Mouse (Mus musculus) megakaryocyte, embryonic 14.5 days (primary cell): ENCODE data around the gene Ece2. TPM values are rescaled to one million over a fixed set of nuclear protein-coding genes. Genes with fewer than 3 reads are reported as not detected.

Experiments used
- H3K27me3 ChIP-seq: replicated peaks from 2 replicates; pipeline ENCODE3; 2012; ENCODE audit warnings: inconsistent platforms
- H3K36me3 ChIP-seq: replicated peaks from 2 replicates; pipeline ENCODE3; 2012; ENCODE audit warnings: low read length, inconsistent platforms, mixed read lengths
- H3K4me1 ChIP-seq: 2 replicates; pipeline ENCODE4 v1.6.1; 2012; ENCODE audit warnings: inconsistent platforms
- H3K4me3 ChIP-seq: replicated peaks from 2 replicates; pipeline ENCODE3; 2012; ENCODE audit warnings: moderate library complexity, mild to moderate bottlenecking, inconsistent platforms
- H3K9me3 ChIP-seq: 2 replicates; pipeline ENCODE4 v1.6.1; 2012; ENCODE audit warnings: inconsistent platforms
- FLI1 ChIP-seq: IDR thresholded peaks from 2 replicates; pipeline ENCODE4 v1.6.1; 2012; ENCODE audit warnings: low read length, inconsistent platforms, mixed read lengths
- GATA1 ChIP-seq: IDR thresholded peaks from 3 replicates; pipeline ENCODE4 v1.6.1; 2012; ENCODE audit warnings: mixed read lengths, low read length, inconsistent platforms, borderline replicate concordance
- polyA plus RNA-seq: library from polyadenylated mRNA; stranded (reverse); fragments of >175 nt; gene quantifications from 2 replicates; pipeline ENCODE4 v1.2.3, GENCODE M21; 2012; ENCODE audit warnings: low replicate concordance; ENCODE audit not compliant: insufficient read depth

Ece2 gene
- polyA plus RNA-seq, 1 experiment = not detected

GRCm38 (mm10) chr16:20670291-20670690 is 40.7 kb downstream of the Ece2 start:
- no peak for TF ChIP-seq FLI1
- TF ChIP-seq GATA1 = no peak
- no peaks in the 10 kb centered on the region for H3K9me3 ChIP-seq
- H3K36me3 ChIP-seq = peaks cover 14% of the 10 kb centered on the region
- peaks cover 25% of the 10 kb centered on the region for H3K4me1 ChIP-seq
- no peaks in the 10 kb centered on the region for H3K27me3 ChIP-seq
- H3K4me3 ChIP-seq = no peak overlapping the region

- H3K4me3 ChIP-seq = peak overlapping the region; percentile 96
- TF ChIP-seq GATA1 (no peak), FLI1 (no peak)
- H3K27me3 ChIP-seq = no peaks in the 10 kb centered on the region
- H3K36me3 ChIP-seq = peaks cover 30% of the 10 kb centered on the region
- no peaks in the 10 kb centered on the region for H3K9me3 ChIP-seq
- H3K4me1 ChIP-seq = peaks cover 41% of the 10 kb centered on the region
These were observed 42.3 kb downstream of the Ece2 start for GRCm38 (mm10) chr16:20671886-20672285.

GRCm38 (mm10) chr16:20672500-20672902 is 42.9 kb downstream of the Ece2 start:
- Histone ChIP-seq H3K4me3 (peak overlapping the region; percentile 96), H3K36me3 (peaks cover 36% of the 10 kb centered on the region), H3K4me1 (peaks cover 47% of the 10 kb centered on the region), H3K27me3 (no peaks in the 10 kb centered on the region), H3K9me3 (no peaks in the 10 kb centered on the region)
- TF ChIP-seq FLI1 = no peak
- TF ChIP-seq GATA1 = no peak

GRCm38 (mm10) chr16:20672965-20673705 is 43.5 kb downstream of the Ece2 start:
- peak overlapping the region; percentile 96 for H3K4me3 ChIP-seq
- H3K9me3 ChIP-seq = no peaks in the 10 kb centered on the region
- peaks cover 54% of the 10 kb centered on the region for H3K4me1 ChIP-seq
- peaks cover 42% of the 10 kb centered on the region for H3K36me3 ChIP-seq
- no peak for TF ChIP-seq FLI1
- TF ChIP-seq GATA1 = no peak
- H3K27me3 ChIP-seq = no peaks in the 10 kb centered on the region

GRCm38 (mm10) chr16:20673706-20674303 is 44.2 kb downstream of the Ece2 start:
- Histone ChIP-seq H3K36me3 (peaks cover 49% of the 10 kb centered on the region), H3K9me3 (no peaks in the 10 kb centered on the region), H3K4me1 (peaks cover 60% of the 10 kb centered on the region), H3K27me3 (no peaks in the 10 kb centered on the region), H3K4me3 (peak overlapping the region; percentile 96)
- TF ChIP-seq GATA1 (no peak), FLI1 (no peak)

- no peak for TF ChIP-seq GATA1
- TF ChIP-seq FLI1 = no peak
- Histone ChIP-seq H3K4me3 (peak overlapping the region; percentile 96), H3K9me3 (no peaks in the 10 kb centered on the region), H3K27me3 (no peaks in the 10 kb centered on the region), H3K4me1 (peaks cover 74% of the 10 kb centered on the region), H3K36me3 (peaks cover 62% of the 10 kb centered on the region)
These were observed 45.6 kb downstream of the Ece2 start for GRCm38 (mm10) chr16:20675213-20675612.

- Histone ChIP-seq H3K4me1 (peaks cover 88% of the 10 kb centered on the region), H3K27me3 (no peaks in the 10 kb centered on the region), H3K9me3 (no peaks in the 10 kb centered on the region), H3K36me3 (peaks cover 77% of the 10 kb centered on the region), H3K4me3 (no peak overlapping the region)
- TF ChIP-seq FLI1 (no peak), GATA1 (no peak)
These were observed 47.1 kb downstream of the Ece2 start for GRCm38 (mm10) chr16:20676702-20677101.

GRCm38 (mm10) chr16:20677380-20677779 is 47.8 kb downstream of the Ece2 start:
- Histone ChIP-seq H3K9me3 (no peaks in the 10 kb centered on the region), H3K27me3 (no peaks in the 10 kb centered on the region), H3K4me3 (peak overlapping the region; percentile 24), H3K36me3 (peaks cover 84% of the 10 kb centered on the region), H3K4me1 (peaks cover 85% of the 10 kb centered on the region)
- TF ChIP-seq GATA1 = no peak
- no peak for TF ChIP-seq FLI1

- H3K36me3 ChIP-seq = peaks cover 91% of the 10 kb centered on the region
- peak overlapping the region; percentile 24 for H3K4me3 ChIP-seq
- H3K4me1 ChIP-seq = peaks cover 85% of the 10 kb centered on the region
- no peaks in the 10 kb centered on the region for H3K9me3 ChIP-seq
- no peaks in the 10 kb centered on the region for H3K27me3 ChIP-seq
- no peak for TF ChIP-seq FLI1
- TF ChIP-seq GATA1 = no peak
These were observed 48.5 kb downstream of the Ece2 start for GRCm38 (mm10) chr16:20677974-20678675.

GRCm38 (mm10) chr16:20690774-20691173 is 61.1 kb downstream of the Ece2 start:
- peaks cover 41% of the 10 kb centered on the region for H3K4me1 ChIP-seq
- peaks cover 76% of the 10 kb centered on the region for H3K36me3 ChIP-seq
- TF ChIP-seq FLI1 (no peak), GATA1 (no peak)
- H3K27me3 ChIP-seq = peaks cover 7% of the 10 kb centered on the region
- no peak overlapping the region for H3K4me3 ChIP-seq
- no peaks in the 10 kb centered on the region for H3K9me3 ChIP-seq
